Mouse (Mus musculus): ENCODE measurements at regions not wholly inside any gene's neighbourhood (a gene's known extent, or its start where the extent isn't known, plus 50 kb on each side); places are given as distances from the start of the nearest gene placed in this dataset.
"Not testable (repeated sequence)": the region's sequence is repeated elsewhere in the genome, so short reads cannot be mapped to it uniquely, and the experiment has no call there.

DNA sequence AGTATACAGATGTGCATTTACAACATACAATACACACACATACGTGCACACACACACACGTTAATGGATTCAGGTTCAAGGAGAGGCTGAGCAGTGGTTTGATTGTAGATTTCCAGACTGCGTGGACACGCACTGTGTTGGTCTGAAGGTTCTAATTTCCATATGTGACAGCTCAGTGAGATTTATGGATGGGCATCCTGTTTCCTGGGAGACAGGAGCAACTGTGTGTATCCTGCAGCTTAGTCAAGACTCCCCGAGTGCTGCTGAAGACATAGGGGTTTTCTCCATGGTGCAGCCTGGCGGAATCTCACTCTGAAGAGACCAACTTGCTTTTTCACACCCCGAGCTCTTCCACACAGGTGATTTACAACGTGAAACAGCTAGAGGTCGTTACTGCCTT is 119.3 kb upstream of the Foxk1 start:
- no peak for DNase-seq
- Histone ChIP-seq H3K4me1 (ENCODE audit: control insufficient read depth, insufficient read depth, low read length) (no peaks in the 10 kb centered on the region), H3K4me3 (replicated peaks; ENCODE audit: insufficient read depth, low read depth, low read length) (no peak overlapping the region), H3K27ac (ENCODE audit: insufficient read depth, low read length) (no peak overlapping the region), H3K27me3 (ENCODE audit: control insufficient read depth, insufficient read depth, low read length) (no peaks in the 10 kb centered on the region)
- no peak for TF ChIP-seq CTCF (IDR thresholded peaks at IDR 0.05; ENCODE audit: borderline replicate concordance, insufficient read depth, low read depth, low read length)
- TF ChIP-seq POLR2A (IDR thresholded peaks at IDR 0.05; ENCODE audit: borderline replicate concordance, insufficient read depth, low read length) = no peak
- 70% methylated on average over 9 of the region's 9 CpGs for WGBS

- Histone ChIP-seq H3K27ac (ENCODE audit: insufficient read depth, low read length) (no peak overlapping the region), H3K27me3 (ENCODE audit: control insufficient read depth, insufficient read depth, low read length) (no peaks in the 10 kb centered on the region), H3K4me3 (replicated peaks; ENCODE audit: insufficient read depth, low read depth, low read length) (no peak overlapping the region), H3K4me1 (ENCODE audit: control insufficient read depth, insufficient read depth, low read length) (peaks cover 5% of the 10 kb centered on the region; the same call in 1 of the 2 replicates)
- TF ChIP-seq CTCF (IDR thresholded peaks at IDR 0.05; ENCODE audit: borderline replicate concordance, insufficient read depth, low read depth, low read length) (no peak), POLR2A (IDR thresholded peaks at IDR 0.05; ENCODE audit: borderline replicate concordance, insufficient read depth, low read length) (no peak)
- peak; percentile 40 to 73 for DNase-seq
- 9% methylated on average over 2 of the region's 2 CpGs for WGBS
Measured at GRCm38 (mm10) chr5:142287981-142288380, 113.3 kb upstream of the Foxk1 start.

GRCm38 (mm10) chr5:142291451-142291850 is 109.8 kb upstream of the Foxk1 start:
- peaks cover 11% of the 10 kb centered on the region; the same call in 1 of the 2 replicates for H3K4me1 ChIP-seq (ENCODE audit: control insufficient read depth, insufficient read depth, low read length)
- 35% methylated on average over 10 of the region's 10 CpGs for whole genome bisulfite sequencing
- H3K27me3 ChIP-seq (ENCODE audit: control insufficient read depth, insufficient read depth, low read length) = no peaks in the 10 kb centered on the region
- H3K27ac ChIP-seq (ENCODE audit: insufficient read depth, low read length) = no peak overlapping the region
- DNase-seq = peak; percentile 32 to 63
- H3K4me3 ChIP-seq (replicated peaks; ENCODE audit: insufficient read depth, low read depth, low read length) = no peak overlapping the region
- TF ChIP-seq POLR2A (IDR thresholded peaks at IDR 0.05; ENCODE audit: borderline replicate concordance, insufficient read depth, low read length) (no peak), CTCF (IDR thresholded peaks at IDR 0.05; ENCODE audit: borderline replicate concordance, insufficient read depth, low read depth, low read length) (no peak)

GRCm38 (mm10) chr5:142296401-142296800 is 104.9 kb upstream of the Foxk1 start:
- not testable (repeated sequence) for H3K27ac ChIP-seq (ENCODE audit: insufficient read depth, low read length); DNase-seq; H3K4me3 ChIP-seq (replicated peaks; ENCODE audit: insufficient read depth, low read depth, low read length); H3K27me3 ChIP-seq (ENCODE audit: control insufficient read depth, insufficient read depth, low read length)
- peaks cover 16% of the 10 kb centered on the region for H3K4me1 ChIP-seq (ENCODE audit: control insufficient read depth, insufficient read depth, low read length)
- WGBS = 91% methylated on average over 2 of the region's 2 CpGs

DNA sequence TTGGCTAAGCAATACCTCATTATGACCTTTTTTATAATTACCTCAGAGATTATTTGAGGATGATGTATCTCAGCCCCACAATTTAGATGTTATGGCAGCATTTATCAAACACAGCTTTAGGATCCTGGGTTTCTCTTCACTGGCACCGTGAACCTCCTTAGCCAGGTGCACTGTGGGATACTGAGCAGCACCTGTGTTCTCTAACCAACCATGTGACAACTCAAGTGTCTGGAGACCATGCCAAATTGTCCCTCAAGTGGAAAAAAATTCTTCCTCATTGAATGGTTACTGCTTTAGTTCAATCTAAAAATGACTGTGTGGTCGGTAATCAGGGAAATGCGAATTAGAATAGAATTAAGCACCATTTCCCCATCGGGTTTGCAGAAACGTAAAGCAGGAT is 101.7 kb upstream of the Foxk1 start:
- DNase-seq = peak in 1 of 2 experiments; percentile 47
- TF ChIP-seq POLR2A (IDR thresholded peaks at IDR 0.05; ENCODE audit: borderline replicate concordance, insufficient read depth, low read length) = no peak
- no peak for TF ChIP-seq CTCF (IDR thresholded peaks at IDR 0.05; ENCODE audit: borderline replicate concordance, insufficient read depth, low read depth, low read length)
- peaks cover 16% of the 10 kb centered on the region for H3K4me1 ChIP-seq (ENCODE audit: control insufficient read depth, insufficient read depth, low read length)
- no peak overlapping the region for H3K4me3 ChIP-seq (replicated peaks; ENCODE audit: insufficient read depth, low read depth, low read length)
- 18% methylated on average over 5 of the region's 5 CpGs for WGBS
- no peak overlapping the region for H3K27ac ChIP-seq (ENCODE audit: insufficient read depth, low read length)
- no peaks in the 10 kb centered on the region for H3K27me3 ChIP-seq (ENCODE audit: control insufficient read depth, insufficient read depth, low read length)

- DNase-seq = no peak
- TF ChIP-seq CTCF (IDR thresholded peaks at IDR 0.05; ENCODE audit: borderline replicate concordance, insufficient read depth, low read depth, low read length) (no peak), POLR2A (IDR thresholded peaks at IDR 0.05; ENCODE audit: borderline replicate concordance, insufficient read depth, low read length) (no peak)
- H3K27ac ChIP-seq (ENCODE audit: insufficient read depth, low read length) = no peak overlapping the region
- no peaks in the 10 kb centered on the region for H3K27me3 ChIP-seq (ENCODE audit: control insufficient read depth, insufficient read depth, low read length)
- 99% methylated on average over 3 of the region's 3 CpGs for WGBS
- no peak overlapping the region for H3K4me3 ChIP-seq (replicated peaks; ENCODE audit: insufficient read depth, low read depth, low read length)
- no peaks in the 10 kb centered on the region for H3K4me1 ChIP-seq (ENCODE audit: control insufficient read depth, insufficient read depth, low read length)
Measured at GRCm38 (mm10) chr5:142308511-142308910, 92.8 kb upstream of the Foxk1 start.

DNA sequence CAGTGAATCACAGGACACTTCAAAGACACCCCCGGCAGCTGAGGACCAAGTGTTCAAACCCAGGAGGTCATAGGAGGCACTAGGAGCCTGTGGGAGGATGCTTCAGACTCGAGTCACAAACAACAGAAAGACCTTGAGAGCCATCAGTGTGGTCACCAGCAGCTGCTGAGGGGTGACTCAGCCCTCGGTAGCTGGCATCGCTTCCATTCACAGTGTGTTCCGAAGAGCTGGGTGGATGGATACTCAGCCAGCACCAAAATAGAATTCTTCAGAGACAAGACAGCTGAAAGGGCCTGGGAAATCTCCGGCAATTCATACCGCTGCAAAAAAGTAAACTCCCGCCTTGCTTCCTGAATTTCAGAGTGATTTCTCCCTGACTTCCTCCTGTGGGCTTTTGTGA is 87.4 kb upstream of the Foxk1 start:
- Histone ChIP-seq H3K27me3 (ENCODE audit: control insufficient read depth, insufficient read depth, low read length) (no peaks in the 10 kb centered on the region), H3K27ac (ENCODE audit: insufficient read depth, low read length) (no peak overlapping the region), H3K4me3 (replicated peaks; ENCODE audit: insufficient read depth, low read depth, low read length) (no peak overlapping the region), H3K4me1 (ENCODE audit: control insufficient read depth, insufficient read depth, low read length) (peaks cover 13% of the 10 kb centered on the region)
- TF ChIP-seq POLR2A (IDR thresholded peaks at IDR 0.05; ENCODE audit: borderline replicate concordance, insufficient read depth, low read length) (no peak), CTCF (IDR thresholded peaks at IDR 0.05; ENCODE audit: borderline replicate concordance, insufficient read depth, low read depth, low read length) (no peak)
- WGBS = 15% methylated on average over 8 of the region's 8 CpGs
- peak; percentile 54 to 77 for DNase-seq

DNA sequence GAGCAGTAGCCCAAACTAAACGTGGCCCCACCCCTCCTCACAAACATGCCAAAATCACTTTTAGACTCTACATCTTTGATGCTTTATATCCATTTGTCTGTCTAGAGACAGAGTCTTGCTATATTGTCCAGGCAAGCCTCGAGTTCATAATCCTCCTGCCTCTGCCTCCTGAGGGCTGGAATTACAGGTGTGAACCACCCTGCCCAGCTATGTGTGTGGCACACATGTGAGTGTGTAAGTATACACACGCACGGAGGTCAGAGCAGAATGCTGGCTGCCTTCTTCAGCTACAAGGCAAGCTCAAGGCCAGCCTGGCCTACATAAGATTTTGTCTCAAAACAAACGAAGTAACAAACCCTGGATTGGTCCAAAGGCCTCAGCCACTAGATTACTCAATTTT is 86.8 kb upstream of the Foxk1 start:
- H3K4me1 ChIP-seq (ENCODE audit: control insufficient read depth, insufficient read depth, low read length) = peaks cover 13% of the 10 kb centered on the region
- no peak for DNase-seq
- TF ChIP-seq POLR2A (IDR thresholded peaks at IDR 0.05; ENCODE audit: borderline replicate concordance, insufficient read depth, low read length) (no peak), CTCF (IDR thresholded peaks at IDR 0.05; ENCODE audit: borderline replicate concordance, insufficient read depth, low read depth, low read length) (no peak)
- H3K27ac ChIP-seq (ENCODE audit: insufficient read depth, low read length) = no peak overlapping the region
- WGBS = 81% methylated on average over 5 of the region's 5 CpGs
- H3K4me3 ChIP-seq (replicated peaks; ENCODE audit: insufficient read depth, low read depth, low read length) = no peak overlapping the region
- H3K27me3 ChIP-seq (ENCODE audit: control insufficient read depth, insufficient read depth, low read length) = no peaks in the 10 kb centered on the region

Data from cerebellum, adult 2 months (tissue).